Mouse (Mus musculus) kidney, postnatal 0 days (tissue): ENCODE results near the gene Smurf1. TPM values are rescaled to one million over a fixed set of nuclear protein-coding genes. Genes with fewer than 3 reads are reported as not detected.

Experiments
- ATAC-seq: fragments of 200-750 bp; cut with Nextera tagmentation; replicated peaks from 2 replicates; pipeline ENCODE4 v1.8.0; 2017; ENCODE audit warnings: low read depth, moderate number of reproducible peaks, moderate TSS enrichment, moderate library complexity; ENCODE audit not compliant: low FRiP score
- DNase-seq: peaks from one replicate; pipeline ENCODE4 v3.0.0-alpha.2; 2016; ENCODE audit warnings: low spot score
- H3K27ac ChIP-seq: fragments of 300-500 bp; sonication (generic); 2 replicates; pipeline ENCODE4 v1.5.1; 2014; ENCODE audit warnings: mild to moderate bottlenecking
- H3K27me3 ChIP-seq: fragments of 300-500 bp; sonication (generic); 2 replicates; pipeline ENCODE4 v1.6.1; 2014; ENCODE audit warnings: low read length, mixed read lengths; ENCODE audit not compliant: insufficient read depth
- H3K36me3 ChIP-seq: fragments of 300-500 bp; sonication (generic); 2 replicates; pipeline ENCODE4 v1.6.1; 2014; ENCODE audit warnings: low read length, mixed read lengths; ENCODE audit not compliant: insufficient read depth
- H3K4me1 ChIP-seq: fragments of 300-500 bp; sonication (generic); replicated peaks from 2 replicates; pipeline ENCODE4 v1.6.1; 2014; ENCODE audit warnings: antibody characterized with exemption, low read length, mixed read lengths; ENCODE audit not compliant: insufficient read depth
- H3K4me2 ChIP-seq: fragments of 300-500 bp; sonication (generic); 2 replicates; pipeline ENCODE4 v1.6.1; 2014; ENCODE audit warnings: mild to moderate bottlenecking, low read length, moderate library complexity, mixed read lengths
- H3K4me3 ChIP-seq: fragments of 300-500 bp; sonication (generic); replicated peaks from 2 replicates; pipeline ENCODE4 v1.5.1; 2014; ENCODE audit warnings: low read depth, low read length
- H3K9ac ChIP-seq: fragments of 300-500 bp; sonication (generic); 2 replicates; pipeline ENCODE4 v1.6.1; 2014; ENCODE audit warnings: low read depth, low read length
- H3K9me3 ChIP-seq: fragments of 300-500 bp; sonication (generic); replicated peaks from 2 replicates; pipeline ENCODE4 v1.6.1; 2016; ENCODE audit warnings: low read length, inconsistent platforms, mixed read lengths
- CTCF ChIP-seq: IDR thresholded peaks from 2 replicates; pipeline ENCODE4 v1.5.1; 2016; ENCODE audit warnings: antibody characterized with exemption, low read depth, mild to moderate bottlenecking, moderate library complexity
- WGBS: fragments of 180-500 bp; shearing (Covaris S2); extraction: QIAGEN DNeasy Blood & Tissue Kit; methylation state at CpG from one replicate; pipeline ENCODE4 v1.1.7; 2014; 5-methylcytosine and 5-hydroxymethylcytosine counted together
- polyA plus RNA-seq: library from polyadenylated mRNA; unstranded; fragments of >200 nt; fragmentation: Nextera tagmentation; extraction: Ambion mirVana; gene quantifications from 2 replicates; pipeline ENCODE4 v1.2.1, GENCODE M21; 2015

Gene Smurf1
- polyA plus RNA-seq, 1 experiment from 2014 or later: 13.4 TPM

- ATAC-seq (0 out of 2 replicates have a peak, but pooled peaks have one; percentile 42), DNase-seq (peak; percentile 61)
- Histone ChIP-seq H3K27me3 (no peaks in the 10 kb centered on the region), H3K4me2 (no peak overlapping the region), H3K36me3 (peaks cover 78% of the 10 kb centered on the region), H3K4me1 (no peaks in the 10 kb centered on the region), H3K27ac (no peak overlapping the region), H3K9ac (no peak overlapping the region), H3K9me3 (no peaks in the 10 kb centered on the region), H3K4me3 (no peak overlapping the region)
- peak; percentile 72 for TF ChIP-seq CTCF
- WGBS: 80% methylated on average over 13 of the region's 13 CpGs
Measured at GRCm38 (mm10) chr5:144884629-144885217, 80.9 kb downstream of the Smurf1 start.

GRCm38 (mm10) chr5:144881670-144882399 is 83.8 kb downstream of the Smurf1 start:
- TF ChIP-seq CTCF: no peak
- Histone ChIP-seq H3K9me3 (no peaks in the 10 kb centered on the region), H3K36me3 (peaks cover 65% of the 10 kb centered on the region), H3K27ac (no peak overlapping the region), H3K9ac (no peak overlapping the region), H3K4me1 (no peaks in the 10 kb centered on the region), H3K27me3 (no peaks in the 10 kb centered on the region), H3K4me3 (no peak overlapping the region), H3K4me2 (no peak overlapping the region)
- ATAC-seq (no peak), DNase-seq (no peak)
- WGBS: 86% methylated on average over 14 of the region's 14 CpGs

DNA sequence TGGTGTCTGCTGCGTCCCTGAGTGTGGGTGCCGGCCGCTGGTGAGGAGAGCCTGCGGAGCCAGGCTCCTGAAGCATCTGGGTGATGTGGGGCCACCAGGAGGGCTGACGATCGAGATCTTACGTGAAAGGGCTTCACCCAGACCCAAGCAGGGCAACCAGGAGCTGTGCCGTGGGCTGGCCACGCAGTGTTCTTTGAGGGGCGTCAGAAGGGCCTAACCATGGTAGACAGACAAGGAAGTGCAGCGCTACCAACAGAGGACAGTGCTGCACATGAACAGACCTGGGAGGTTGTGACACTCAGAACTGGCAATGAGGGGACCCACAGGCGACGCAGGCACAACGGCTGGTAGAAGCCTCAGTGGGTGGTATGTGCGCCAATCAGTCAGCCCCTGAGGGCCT is 88.6 kb downstream of the Smurf1 start:
- 92% methylated on average over 15 of the region's 15 CpGs for WGBS
- no peak overlapping the region for H3K4me2 ChIP-seq
- H3K27me3 ChIP-seq: no peaks in the 10 kb centered on the region
- ATAC-seq (no peak), DNase-seq (no peak)
- no peaks in the 10 kb centered on the region for H3K4me1 ChIP-seq
- H3K4me3 ChIP-seq: no peak overlapping the region
- peaks cover 33% of the 10 kb centered on the region; the same call in 1 of the 2 replicates for H3K36me3 ChIP-seq
- H3K27ac ChIP-seq: no peak overlapping the region
- H3K9me3 ChIP-seq: no peaks in the 10 kb centered on the region
- TF ChIP-seq CTCF: no peak
- H3K9ac ChIP-seq: no peak overlapping the region

GRCm38 (mm10) chr5:144875892-144876291 is 89.8 kb downstream of the Smurf1 start:
- Histone ChIP-seq H3K4me2 (no peak overlapping the region), H3K36me3 (peaks cover 21% of the 10 kb centered on the region; the same call in 1 of the 2 replicates), H3K9ac (no peak overlapping the region), H3K9me3 (no peaks in the 10 kb centered on the region), H3K4me1 (no peaks in the 10 kb centered on the region), H3K27ac (no peak overlapping the region), H3K27me3 (no peaks in the 10 kb centered on the region), H3K4me3 (no peak overlapping the region)
- TF ChIP-seq CTCF: peak; percentile 93
- WGBS: 15% methylated on average over 13 of the region's 13 CpGs
- ATAC-seq (no peak), DNase-seq (peak; percentile 73)

- H3K27me3 ChIP-seq: no peaks in the 10 kb centered on the region
- no peak for ATAC-seq
- no peak overlapping the region for H3K9ac ChIP-seq
- H3K4me1 ChIP-seq: no peaks in the 10 kb centered on the region
- peaks cover 15% of the 10 kb centered on the region; the same call in 1 of the 2 replicates for H3K36me3 ChIP-seq
- H3K9me3 ChIP-seq: no peaks in the 10 kb centered on the region
- no peak for TF ChIP-seq CTCF
- 90% methylated on average over 6 of the region's 6 CpGs for WGBS
- H3K4me3 ChIP-seq: no peak overlapping the region
- H3K27ac ChIP-seq: no peak overlapping the region
- no peak for DNase-seq
- H3K4me2 ChIP-seq: no peak overlapping the region
Measured at GRCm38 (mm10) chr5:144875227-144875626, 90.4 kb downstream of the Smurf1 start.

- H3K4me3 ChIP-seq: no peak overlapping the region
- no peak overlapping the region for H3K27ac ChIP-seq
- no peaks in the 10 kb centered on the region for H3K27me3 ChIP-seq
- 87% methylated on average over 3 of the region's 3 CpGs for WGBS
- no peak for TF ChIP-seq CTCF
- H3K9me3 ChIP-seq: no peaks in the 10 kb centered on the region
- H3K4me1 ChIP-seq: no peaks in the 10 kb centered on the region
- no peaks in the 10 kb centered on the region for H3K36me3 ChIP-seq
- ATAC-seq (no peak), DNase-seq (no peak)
- no peak overlapping the region for H3K4me2 ChIP-seq
- no peak overlapping the region for H3K9ac ChIP-seq
Measured at GRCm38 (mm10) chr5:144872867-144873266, 92.8 kb downstream of the Smurf1 start.
